Mouse (Mus musculus) kidney, embryonic 14.5 days (tissue): Measurements from ENCODE around the gene Rdh5. TPM values are rescaled to one million over a fixed set of nuclear protein-coding genes. Genes with fewer than 3 reads are reported as not detected.

Experiments used
- ATAC-seq: fragments of 200-750 bp; cut with Nextera tagmentation; 2 replicates; pipeline ENCODE4 v1.8.0; 2017; ENCODE audit warnings: moderate number of reproducible peaks, mild to moderate bottlenecking, moderate TSS enrichment, moderate library complexity; ENCODE audit not compliant: low FRiP score, low TSS enrichment
- H3K27ac ChIP-seq: fragments of 300-500 bp; sonication (generic); 2 replicates; pipeline ENCODE4 v1.5.1; 2014; ENCODE audit warnings: low read depth, mild to moderate bottlenecking, low read length, moderate library complexity, mixed read lengths
- H3K27me3 ChIP-seq: fragments of 300-500 bp; sonication (generic); 2 replicates; pipeline ENCODE4 v1.6.1; 2014; ENCODE audit warnings: mild to moderate bottlenecking, low read length; ENCODE audit not compliant: control insufficient read depth, insufficient read depth
- H3K36me3 ChIP-seq: fragments of 300-500 bp; sonication (generic); 2 replicates; pipeline ENCODE4 v1.6.1; 2014; ENCODE audit warnings: low read length, mixed read lengths; ENCODE audit not compliant: control insufficient read depth, insufficient read depth
- H3K4me1 ChIP-seq: fragments of 300-500 bp; sonication (generic); 2 replicates; pipeline ENCODE4 v1.6.1; 2014; ENCODE audit warnings: low read length, mixed read lengths; ENCODE audit not compliant: control insufficient read depth, insufficient read depth
- H3K4me2 ChIP-seq: fragments of 300-500 bp; sonication (generic); replicated peaks from 2 replicates; pipeline ENCODE4 v1.6.1; 2014; ENCODE audit warnings: low read depth, mild to moderate bottlenecking, low read length
- H3K4me3 ChIP-seq: fragments of 300-500 bp; sonication (generic); 2 replicates; pipeline ENCODE4 v1.5.1; 2014; ENCODE audit warnings: mild to moderate bottlenecking, low read length
- H3K9ac ChIP-seq: fragments of 300-500 bp; sonication (generic); 2 replicates; pipeline ENCODE4 v1.6.1; 2014; ENCODE audit warnings: low read depth, mild to moderate bottlenecking, low read length, moderate library complexity
- H3K9me3 ChIP-seq: fragments of 300-500 bp; sonication (generic); 2 replicates; pipeline ENCODE4 v1.6.1; 2016; ENCODE audit warnings: low read length; ENCODE audit not compliant: control insufficient read depth
- WGBS: fragments of 180-500 bp; shearing (Covaris S2); extraction: QIAGEN DNeasy Blood & Tissue Kit; methylation state at CpG from one replicate; pipeline ENCODE4 v1.1.7; 2014; 5-methylcytosine and 5-hydroxymethylcytosine counted together
- polyA plus RNA-seq: library from polyadenylated mRNA; unstranded; fragments of >200 nt; fragmentation: Nextera tagmentation; extraction: Ambion mirVana; gene quantifications from 2 replicates; pipeline ENCODE4 v1.2.1, GENCODE M21; 2014

Gene Rdh5
- polyA plus RNA-seq, 1 experiment from 2014 or later: 14.5 TPM

DNA sequence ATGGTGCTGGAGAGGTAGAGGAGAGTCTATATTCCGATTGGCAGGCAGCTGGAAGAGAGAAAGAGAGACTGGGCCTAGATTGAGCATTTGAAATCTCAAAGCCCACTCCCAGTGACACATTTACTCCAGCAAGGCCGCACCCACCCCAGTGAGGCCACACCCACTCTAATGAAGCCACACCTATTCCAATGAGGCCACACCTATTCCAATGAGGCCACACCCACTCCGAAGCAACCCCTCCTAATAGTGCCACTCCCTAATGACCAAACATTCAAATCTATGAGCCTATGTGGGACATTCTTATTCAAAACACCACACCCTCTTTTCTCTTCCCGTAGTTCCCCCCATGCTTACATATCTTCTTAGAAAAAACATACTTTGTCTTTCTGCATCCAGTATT lies 24.8 kb upstream of the Rdh5 start:
- Histone ChIP-seq H3K36me3 (no peaks in the 10 kb centered on the region), H3K4me3 (no peak overlapping the region), H3K4me2 (no peak overlapping the region), H3K27ac (no peak overlapping the region), H3K9me3 (no peaks in the 10 kb centered on the region), H3K4me1 (no peaks in the 10 kb centered on the region), H3K27me3 (no peaks in the 10 kb centered on the region), H3K9ac (no peak overlapping the region)
- no peak for ATAC-seq
- 91% methylated on average over 4 of the region's 4 CpGs for WGBS

- H3K4me1 ChIP-seq: no peaks in the 10 kb centered on the region
- H3K36me3 ChIP-seq: no peaks in the 10 kb centered on the region
- H3K27me3 ChIP-seq: no peaks in the 10 kb centered on the region
- H3K9me3 ChIP-seq: no peaks in the 10 kb centered on the region
- no peak overlapping the region for H3K4me3 ChIP-seq
- no peak overlapping the region for H3K27ac ChIP-seq
- no peak for ATAC-seq
- H3K9ac ChIP-seq: no peak overlapping the region
- WGBS: 21% methylated on average over 3 of the region's 3 CpGs
- no peak overlapping the region for H3K4me2 ChIP-seq
These were observed 23.0 kb upstream of the Rdh5 start for GRCm38 (mm10) chr10:128945675-128946074.

DNA sequence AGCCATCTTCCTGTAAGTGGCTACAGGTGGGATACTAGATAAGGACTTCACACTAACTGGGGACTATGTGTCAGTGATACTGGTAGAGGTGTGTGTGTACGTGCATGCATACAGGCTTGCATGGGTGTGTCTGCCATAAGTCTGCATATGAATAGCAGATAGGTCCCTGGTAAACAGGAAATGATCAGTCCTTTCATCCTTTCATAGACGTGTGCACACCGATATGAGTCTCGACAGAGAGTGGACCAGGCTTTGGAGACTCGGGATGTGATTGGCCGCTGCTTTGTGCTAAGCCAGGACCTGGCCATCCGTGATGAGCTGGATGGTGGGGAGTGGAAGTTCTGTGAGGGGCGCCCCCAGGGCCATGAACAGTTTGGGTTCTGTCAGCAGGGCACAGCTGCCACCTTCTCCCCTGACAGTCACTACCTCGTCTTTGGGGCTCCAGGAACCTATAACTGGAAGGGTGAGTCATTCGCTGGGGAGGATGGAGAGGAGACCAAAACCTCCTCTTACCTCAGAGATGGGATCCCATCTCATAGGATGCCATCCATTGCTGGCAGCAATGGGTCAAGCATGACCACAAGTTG lies 17.9 kb upstream of the Rdh5 start:
- no peak overlapping the region for H3K4me2 ChIP-seq
- ATAC-seq: no peak
- 88% methylated on average over 10 of the region's 10 CpGs for WGBS
- no peak overlapping the region for H3K9ac ChIP-seq
- H3K36me3 ChIP-seq: no peaks in the 10 kb centered on the region
- H3K4me3 ChIP-seq: no peak overlapping the region
- H3K27ac ChIP-seq: no peak overlapping the region
- no peaks in the 10 kb centered on the region for H3K4me1 ChIP-seq
- H3K9me3 ChIP-seq: no peaks in the 10 kb centered on the region
- peaks cover 10% of the 10 kb centered on the region for H3K27me3 ChIP-seq

- 0 out of 2 replicates have a peak, but pooled peaks cover 2% of the 10 kb centered on the region for H3K4me1 ChIP-seq
- no peak for ATAC-seq
- no peaks in the 10 kb centered on the region for H3K36me3 ChIP-seq
- 40% methylated on average over 5 of the region's 5 CpGs for WGBS
- H3K9me3 ChIP-seq: no peaks in the 10 kb centered on the region
- no peak overlapping the region for H3K4me3 ChIP-seq
- no peak overlapping the region for H3K9ac ChIP-seq
- no peak overlapping the region for H3K4me2 ChIP-seq
- H3K27me3 ChIP-seq: peaks cover 25% of the 10 kb centered on the region
- H3K27ac ChIP-seq: no peak overlapping the region
These were observed 16.3 kb upstream of the Rdh5 start for GRCm38 (mm10) chr10:128938974-128939373.

DNA sequence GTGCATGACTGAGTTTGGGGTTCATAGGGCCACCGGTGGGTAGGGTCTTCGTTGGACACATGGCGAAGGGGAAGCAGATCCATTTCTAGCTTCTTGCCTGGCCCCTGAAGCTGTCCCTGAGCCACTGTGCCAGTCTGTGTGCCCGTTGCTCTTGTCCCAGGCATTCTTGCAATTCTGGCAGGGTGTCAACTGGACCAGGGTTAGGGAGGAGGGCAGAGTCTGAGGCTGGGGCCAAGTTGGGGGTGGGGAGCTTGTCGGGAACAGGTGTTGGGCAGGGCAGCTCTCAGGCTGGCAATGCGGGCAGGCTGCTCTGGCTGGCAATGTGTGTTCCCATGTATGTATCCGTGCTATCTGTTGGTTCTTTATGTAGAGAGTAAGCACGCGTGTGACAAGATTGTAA lies 15.8 kb upstream of the Rdh5 start:
- Histone ChIP-seq H3K4me1 (0 out of 2 replicates have a peak, but pooled peaks cover 7% of the 10 kb centered on the region), H3K9me3 (no peaks in the 10 kb centered on the region), H3K36me3 (no peaks in the 10 kb centered on the region), H3K9ac (no peak overlapping the region), H3K4me2 (no peak overlapping the region), H3K27me3 (peaks cover 29% of the 10 kb centered on the region), H3K4me3 (no peak overlapping the region), H3K27ac (no peak overlapping the region)
- ATAC-seq: no peak
- 86% methylated on average over 9 of the region's 9 CpGs for WGBS

DNA sequence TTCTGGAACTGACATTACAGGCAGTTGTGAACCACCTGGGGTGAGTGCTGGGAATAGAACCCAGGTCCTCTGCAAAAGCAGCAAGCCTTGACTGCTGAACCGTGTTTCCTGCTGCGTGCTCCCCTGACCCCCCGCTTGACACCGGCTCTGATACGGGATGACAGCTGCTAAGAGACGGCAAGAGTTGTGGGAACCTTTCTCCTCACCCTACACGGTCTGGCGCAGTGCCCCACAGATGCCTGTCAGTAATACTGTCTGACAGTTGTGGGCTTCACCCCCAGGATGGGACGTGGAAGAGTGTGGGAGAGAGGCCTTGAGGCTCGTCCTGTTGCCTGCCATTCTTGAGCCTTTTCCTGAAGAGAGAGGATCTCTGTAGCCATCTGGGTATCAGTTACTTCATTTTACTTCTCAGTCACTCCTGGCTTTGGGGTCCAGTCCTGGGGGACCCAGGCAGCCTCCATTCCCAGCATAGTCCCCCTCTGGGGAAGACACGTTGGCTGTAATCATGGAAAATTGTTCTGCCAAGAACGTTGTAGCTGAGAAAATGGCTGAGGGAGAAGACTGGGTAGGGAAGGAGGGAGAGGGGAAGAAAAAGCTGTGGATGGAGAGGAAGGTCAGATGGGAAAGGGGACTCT lies 15.2 kb upstream of the Rdh5 start:
- H3K36me3 ChIP-seq: no peaks in the 10 kb centered on the region
- no peak overlapping the region for H3K4me3 ChIP-seq
- H3K4me2 ChIP-seq: no peak overlapping the region
- no peak for ATAC-seq
- no peaks in the 10 kb centered on the region for H3K9me3 ChIP-seq
- 0 out of 2 replicates have a peak, but pooled peaks cover 9% of the 10 kb centered on the region for H3K4me1 ChIP-seq
- peaks cover 35% of the 10 kb centered on the region for H3K27me3 ChIP-seq
- WGBS: 64% methylated on average over 12 of the region's 12 CpGs
- H3K9ac ChIP-seq: no peak overlapping the region
- no peak overlapping the region for H3K27ac ChIP-seq

DNA sequence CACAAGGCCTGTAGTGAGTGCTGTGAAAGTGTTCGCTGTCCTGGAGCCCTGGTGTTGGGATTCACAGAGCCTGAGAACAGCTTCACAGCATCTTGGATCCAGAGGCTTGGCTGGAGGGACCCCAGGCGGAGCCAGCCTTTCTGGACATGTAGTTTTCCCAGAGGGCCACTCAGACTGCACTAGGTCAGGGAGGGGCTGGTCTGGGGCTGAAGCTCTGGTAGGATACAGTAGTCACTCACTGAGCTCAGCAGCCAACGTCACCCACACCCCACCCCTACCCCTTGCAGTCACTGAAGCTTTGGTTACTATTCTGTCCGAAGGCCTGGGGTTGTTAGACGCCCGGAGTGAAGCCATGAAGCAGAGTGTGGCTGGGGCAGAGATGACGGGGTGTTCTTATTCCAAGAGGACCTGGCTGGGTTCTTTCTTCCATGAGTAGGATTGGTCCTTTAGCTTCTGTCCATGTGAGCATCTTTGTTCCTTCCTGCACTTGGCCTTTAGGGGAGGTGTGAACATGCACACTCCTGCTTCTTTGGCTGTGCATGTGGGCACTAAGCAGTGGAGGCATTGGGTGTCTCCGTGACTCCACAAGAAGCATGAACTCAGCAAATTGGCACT lies 13.2 kb upstream of the Rdh5 start:
- no peak for ATAC-seq
- H3K27me3 ChIP-seq: peaks cover 49% of the 10 kb centered on the region
- no peak overlapping the region for H3K27ac ChIP-seq
- 80% methylated on average over 8 of the region's 8 CpGs for WGBS
- no peak overlapping the region for H3K9ac ChIP-seq
- no peaks in the 10 kb centered on the region for H3K9me3 ChIP-seq
- H3K4me1 ChIP-seq: 0 out of 2 replicates have a peak, but pooled peaks cover 9% of the 10 kb centered on the region
- H3K4me2 ChIP-seq: no peak overlapping the region
- H3K36me3 ChIP-seq: no peaks in the 10 kb centered on the region
- no peak overlapping the region for H3K4me3 ChIP-seq

DNA sequence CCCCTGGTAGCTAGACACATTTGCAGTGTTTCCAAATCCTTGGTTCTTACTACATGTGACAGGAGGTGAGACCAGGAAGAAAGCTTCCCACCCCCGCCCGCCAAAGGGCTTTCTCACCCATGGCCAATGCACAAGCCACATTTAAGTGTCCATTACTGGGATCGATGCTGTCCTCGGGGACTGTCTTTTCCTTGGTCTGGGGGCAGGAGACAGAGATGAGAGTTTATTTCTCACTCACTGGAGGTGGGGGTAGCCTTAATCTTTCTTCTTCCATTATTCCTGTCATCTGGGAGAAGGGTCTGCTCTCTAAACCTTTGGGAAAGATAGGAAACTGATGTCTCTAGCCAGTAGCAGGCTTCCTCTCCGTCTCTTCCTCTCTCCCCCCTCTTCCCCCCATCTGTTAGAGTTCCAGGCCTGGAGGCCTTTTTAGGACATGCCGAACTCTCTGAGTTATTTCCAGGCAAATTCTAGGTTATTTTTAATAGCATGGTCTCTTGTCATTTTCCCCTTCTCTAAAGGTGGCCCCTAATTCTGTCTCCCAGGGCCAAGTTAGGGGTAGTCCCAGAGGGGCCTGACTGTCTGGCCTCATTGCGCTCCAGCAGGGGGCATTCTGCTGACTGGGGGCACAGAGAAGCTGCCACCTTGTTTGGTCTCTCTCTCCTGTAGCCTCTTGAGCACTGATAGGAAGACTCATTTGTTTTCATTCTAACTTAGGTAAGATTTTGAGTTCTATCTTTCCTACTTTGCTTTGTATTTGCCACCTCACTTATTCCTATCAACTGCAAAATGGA lies 12.5 kb upstream of the Rdh5 start:
- no peaks in the 10 kb centered on the region for H3K36me3 ChIP-seq
- H3K27ac ChIP-seq: no peak overlapping the region
- no peak overlapping the region for H3K4me3 ChIP-seq
- ATAC-seq: no peak
- H3K9ac ChIP-seq: no peak overlapping the region
- 0 out of 2 replicates have a peak, but pooled peaks cover 9% of the 10 kb centered on the region for H3K4me1 ChIP-seq
- 64% methylated on average over 7 of the region's 7 CpGs for WGBS
- no peaks in the 10 kb centered on the region for H3K9me3 ChIP-seq
- H3K4me2 ChIP-seq: no peak overlapping the region
- H3K27me3 ChIP-seq: peaks cover 49% of the 10 kb centered on the region
